Mouse (Mus musculus) 3134 (cell line): Measurements from ENCODE around the gene Mlip.
"Not testable (repeated sequence)": the region's sequence is repeated elsewhere in the genome, so short reads cannot be mapped to it uniquely, and the experiment has no call there.

ENCODE experiments used
- DNase-seq: peaks from one replicate; pipeline ENCODE4 v3.0.0-alpha.2; 2011; ENCODE audit warnings: low spot score; ENCODE audit not compliant: insufficient read length; ENCODE audit errors: extremely low read depth

Mlip gene

DNA sequence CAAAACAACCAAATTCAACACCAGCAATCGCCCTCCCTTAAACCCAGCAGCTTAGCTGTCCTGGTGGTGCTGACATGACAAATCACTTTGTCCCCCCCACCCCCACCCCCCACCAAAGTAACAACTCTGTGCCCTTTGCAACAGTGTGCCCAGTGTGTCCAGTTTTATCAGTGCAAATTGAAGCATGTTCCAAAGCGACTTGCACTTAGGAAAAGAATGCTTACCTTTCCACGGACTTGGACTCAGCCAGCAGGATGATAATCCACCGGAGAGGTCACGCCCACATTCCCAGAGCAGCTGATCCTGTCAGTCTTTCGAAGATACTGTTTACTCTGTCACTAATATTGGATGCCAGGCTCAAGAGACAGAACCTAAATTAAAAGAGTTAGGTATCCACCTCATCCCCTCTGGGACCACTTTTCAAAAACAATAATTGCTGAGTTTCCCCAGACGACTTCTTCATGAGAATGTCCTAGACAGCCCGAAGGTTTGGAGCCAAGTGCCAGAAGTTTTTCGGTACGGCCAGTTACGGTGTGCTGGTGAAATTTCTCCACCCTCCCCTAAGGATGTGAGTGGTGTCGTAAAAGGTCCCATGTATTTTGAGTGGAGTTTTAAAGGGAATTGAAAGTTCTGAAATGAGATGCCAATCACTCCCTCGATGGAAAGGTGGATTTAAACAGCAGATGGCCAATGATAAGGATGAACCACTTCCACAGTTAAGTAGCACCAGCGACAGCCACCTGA, at the start of gene Mlip:
TSS of gene Mlip (minus strand) at position 538 of the 744 bp plus-strand sequence.
- no peak for DNase-seq

DNA sequence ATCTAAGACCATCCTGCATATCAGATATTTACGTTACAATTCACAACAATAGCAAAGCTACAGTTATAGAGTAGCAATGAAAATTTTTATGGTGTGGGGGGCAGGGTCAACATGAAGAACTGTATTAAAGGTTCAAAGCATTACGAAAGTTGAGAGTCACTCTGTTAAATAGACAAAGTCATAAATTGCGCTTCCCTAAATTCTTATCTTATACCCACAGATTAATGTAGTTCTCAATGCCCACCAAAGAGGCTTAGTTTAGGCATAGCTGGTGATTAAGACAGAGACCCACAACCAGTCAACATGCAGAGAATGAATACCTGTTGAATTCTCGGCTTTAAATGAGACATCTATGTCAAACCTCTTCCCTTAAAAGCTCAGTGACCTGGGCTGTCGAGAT, 47.0 kb upstream of the Mlip start:
- no peak for DNase-seq

DNA sequence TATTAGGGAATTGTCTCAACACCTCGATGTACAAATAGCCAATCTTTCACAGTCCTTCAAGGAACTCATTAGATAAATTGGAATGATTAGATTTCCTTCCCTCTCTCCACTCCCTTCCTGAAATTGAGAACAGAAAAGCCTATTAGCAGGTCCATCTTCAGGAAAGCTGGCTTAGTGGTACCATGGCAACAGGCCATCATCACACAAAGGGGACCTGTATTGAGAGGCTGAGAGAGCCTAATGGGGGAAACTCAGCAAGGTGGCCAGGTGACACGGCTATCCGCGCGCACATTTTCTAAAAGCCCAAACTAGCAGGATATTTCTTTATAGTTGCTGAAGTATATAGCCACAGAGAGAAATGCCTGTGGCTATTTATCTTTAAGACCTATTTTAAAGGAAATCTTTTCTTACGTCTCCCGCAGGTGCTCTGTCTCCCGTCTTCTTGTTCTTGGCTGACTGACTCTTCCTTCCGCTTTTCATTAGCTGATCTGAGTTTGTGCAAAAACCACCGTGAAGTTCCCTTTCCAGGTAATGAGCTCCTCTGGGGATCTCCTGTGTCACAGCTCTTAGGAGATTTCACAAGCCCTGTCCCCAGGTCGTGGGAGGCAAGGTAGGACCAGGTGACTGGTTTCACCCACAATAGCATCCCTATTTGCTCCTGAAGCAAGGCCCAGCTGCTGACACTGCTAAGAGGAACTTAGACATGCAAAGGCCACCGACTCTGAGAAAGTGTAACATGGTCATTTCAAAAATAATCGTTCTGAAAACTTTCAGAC, 46.3 kb upstream of the Mlip start:
- DNase-seq = no peak

DNA sequence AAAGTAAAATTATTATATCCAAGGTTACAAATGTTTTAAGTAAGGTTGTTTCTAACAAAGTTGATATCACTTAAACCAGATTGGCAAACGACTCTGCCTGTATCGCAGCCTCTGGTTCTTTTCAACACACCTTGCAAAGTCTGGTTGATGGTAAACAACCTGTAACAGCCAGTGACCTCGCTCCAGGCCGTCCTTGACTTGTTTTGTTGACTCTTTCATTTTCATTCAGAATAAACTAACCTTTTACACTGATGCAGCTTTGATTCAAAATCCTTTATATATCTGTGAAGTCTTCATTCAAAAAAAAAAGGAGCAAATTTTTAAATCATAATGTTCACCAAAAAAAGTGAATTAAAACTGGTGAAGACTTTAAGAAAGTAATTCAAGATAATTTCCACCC, 44.3 kb upstream of the Mlip start:
- DNase-seq = no peak

DNA sequence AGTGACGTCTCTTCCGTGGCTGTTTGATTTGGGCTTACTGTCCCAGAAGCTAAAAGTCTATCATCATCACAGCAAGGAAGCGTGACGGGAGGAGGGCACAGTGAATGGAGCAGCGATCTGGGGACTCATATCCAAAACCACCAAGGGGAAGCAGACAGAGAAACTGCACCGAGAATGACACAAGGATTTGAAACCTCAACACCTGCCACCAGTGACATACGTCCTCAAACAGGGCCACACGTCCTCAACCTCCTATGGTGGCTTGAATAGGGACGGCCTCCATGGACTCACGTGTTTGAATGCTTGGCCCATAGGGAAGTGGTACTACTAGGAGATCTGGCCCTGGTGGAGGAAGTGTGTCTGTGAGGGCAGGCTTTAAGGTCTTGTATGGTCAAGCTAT, 38.5 kb upstream of the Mlip start:
- DNase-seq = no peak

DNA sequence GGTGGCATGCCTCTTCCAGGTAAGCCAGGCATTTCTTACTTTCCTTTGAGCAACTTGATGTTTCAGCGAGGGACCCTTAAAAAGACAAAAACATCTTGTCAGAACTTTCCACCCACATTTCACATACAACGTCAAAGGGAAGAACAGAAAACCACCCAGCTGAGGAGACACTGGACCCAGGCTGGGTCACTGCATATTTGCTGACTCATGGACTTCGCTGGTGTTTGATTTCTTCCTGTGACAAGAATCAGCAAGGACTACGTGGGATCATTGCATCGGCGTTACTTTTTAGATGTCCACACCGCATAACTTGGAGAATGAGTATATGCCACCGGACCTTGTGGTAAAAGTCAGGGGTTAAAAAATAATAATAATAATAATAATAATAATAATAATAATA, 36.2 kb upstream of the Mlip start:
- DNase-seq = no peak

DNA sequence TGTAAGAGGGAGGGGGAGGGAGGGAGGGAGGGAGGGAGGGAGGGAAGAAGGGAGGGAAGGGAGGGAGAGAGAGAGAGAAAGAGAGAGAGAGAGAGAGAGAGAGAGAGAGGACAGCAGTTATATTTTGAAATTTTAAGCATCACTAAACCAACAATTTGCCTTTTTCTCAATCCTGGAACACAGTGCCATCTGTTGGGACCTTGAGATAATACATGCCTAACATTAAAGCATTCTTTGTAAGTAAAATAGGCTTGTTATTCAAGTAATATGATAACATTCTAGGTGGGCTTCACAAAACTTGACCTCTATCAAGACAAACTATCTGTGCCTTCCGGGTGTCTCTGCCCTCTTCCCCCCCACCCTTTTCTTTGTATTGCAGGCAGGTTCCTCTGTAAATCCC, 34.0 kb upstream of the Mlip start:
- no peak for DNase-seq

DNA sequence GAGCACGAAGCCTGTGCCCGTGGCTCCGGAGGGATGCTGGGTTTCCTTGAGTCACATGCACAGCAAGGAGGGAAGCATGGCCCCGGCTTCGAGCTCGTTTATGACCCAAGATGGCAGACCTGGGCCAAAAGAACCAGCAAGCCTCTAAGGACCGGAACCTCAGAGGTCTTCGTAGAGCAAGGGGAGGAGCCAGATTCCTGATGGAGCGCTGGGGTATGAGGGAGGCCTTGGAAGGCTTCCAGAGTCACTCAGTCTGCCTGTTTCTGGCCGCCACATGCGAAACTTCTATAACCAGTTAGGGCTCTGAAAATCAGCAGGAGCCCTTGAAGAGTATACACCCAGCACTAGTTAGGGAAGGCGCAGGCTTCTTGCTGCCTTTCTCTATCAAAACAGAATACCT, 32.8 kb upstream of the Mlip start:
- DNase-seq = no peak

DNA sequence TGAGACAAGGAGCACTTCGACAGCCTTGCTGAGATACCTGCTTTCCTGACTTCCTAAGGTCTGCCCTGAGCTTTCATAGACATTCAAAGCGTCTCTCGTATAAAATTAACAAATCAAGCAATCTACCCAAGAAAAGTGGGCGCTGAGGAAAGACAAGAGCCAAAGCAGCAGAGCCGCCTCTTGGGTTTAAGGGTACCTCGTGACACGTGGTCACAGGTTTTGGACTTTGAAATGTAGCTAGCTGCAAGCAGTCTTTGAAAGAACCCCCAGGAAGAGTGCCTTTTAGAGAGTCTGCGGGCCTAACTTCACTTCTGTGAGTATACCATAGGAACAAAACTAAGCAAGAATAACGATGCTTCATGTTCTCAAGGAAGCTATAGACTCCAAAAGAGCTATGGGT, 31.9 kb upstream of the Mlip start:
- DNase-seq = no peak

DNA sequence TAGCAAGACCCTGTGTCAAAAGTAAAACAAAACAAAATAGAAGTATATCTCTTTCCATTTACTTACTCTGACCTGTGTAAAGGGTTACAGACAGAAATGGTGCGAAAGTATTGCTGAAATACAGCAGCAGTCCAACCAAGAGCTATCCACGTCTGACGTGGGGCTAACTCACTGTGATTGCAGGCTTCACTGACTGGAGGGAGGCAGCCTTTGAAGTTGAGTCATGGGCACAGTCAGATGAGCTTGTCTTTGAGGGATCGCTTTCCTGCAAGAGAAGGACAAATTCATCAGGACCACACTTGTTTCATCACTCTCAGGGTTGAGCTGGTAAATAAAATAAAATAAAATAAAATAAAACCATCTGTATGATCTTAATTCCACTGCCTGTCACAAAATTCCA, 31.2 kb upstream of the Mlip start:
- DNase-seq = no peak

DNA sequence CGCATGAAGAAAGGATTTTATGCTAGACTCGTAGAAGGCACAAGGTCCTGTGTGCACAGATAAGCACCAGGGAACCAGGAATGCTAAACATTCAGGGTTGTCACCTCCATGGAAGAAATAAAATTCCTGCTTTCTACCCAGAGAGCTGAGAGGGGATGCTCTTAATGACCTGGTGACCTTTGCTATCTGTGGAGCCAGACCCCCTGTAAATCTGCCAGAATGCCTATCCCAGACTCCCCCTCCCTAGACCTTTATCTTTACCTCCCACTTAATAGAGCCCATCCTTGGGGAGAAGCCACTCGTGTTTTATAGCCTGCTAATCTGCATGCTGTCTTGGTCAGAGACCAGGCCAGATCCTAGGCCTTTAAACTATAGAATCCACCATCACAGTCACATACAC, 29.7 kb upstream of the Mlip start:
- DNase-seq = no peak

DNA sequence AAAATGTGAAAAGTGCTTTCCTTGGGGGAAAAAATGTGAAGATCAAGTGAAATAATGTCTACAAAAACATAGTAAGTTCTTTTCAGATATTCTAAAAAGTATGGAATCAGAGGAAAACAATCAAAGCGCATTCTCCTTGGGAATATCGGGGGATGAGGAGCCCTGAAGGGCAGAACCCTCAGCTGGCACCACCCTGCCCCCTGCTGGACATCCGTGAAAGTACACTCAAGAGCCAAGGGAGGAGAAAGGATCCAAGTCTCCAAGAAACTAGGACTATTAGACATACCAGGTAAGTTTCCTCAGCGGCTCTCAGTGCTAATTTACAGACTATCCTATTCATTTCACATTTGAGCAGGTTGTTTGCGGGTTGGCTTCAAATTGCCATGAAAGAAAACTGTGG, 28.8 kb upstream of the Mlip start:
- no peak for DNase-seq

DNA sequence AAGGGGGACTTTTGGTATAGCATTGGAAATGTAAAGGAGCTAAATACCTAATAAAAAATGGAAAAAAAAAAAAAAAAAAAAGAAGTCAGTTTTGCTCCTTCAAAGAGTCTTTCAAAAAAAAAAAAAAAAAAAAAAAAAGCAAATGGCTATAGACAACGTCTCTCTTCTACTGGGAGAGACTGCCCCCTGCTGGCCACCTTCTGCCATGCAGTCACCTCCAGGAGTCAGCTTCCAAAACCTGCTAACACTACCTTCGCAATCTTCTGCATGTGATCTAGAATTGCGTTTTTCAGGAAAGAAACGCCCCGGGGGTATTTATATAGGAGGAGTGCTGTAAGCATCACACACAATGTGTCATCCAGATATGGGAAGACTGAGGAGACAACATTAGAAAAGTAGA, 26.9 kb upstream of the Mlip start:
- DNase-seq = no peak

DNA sequence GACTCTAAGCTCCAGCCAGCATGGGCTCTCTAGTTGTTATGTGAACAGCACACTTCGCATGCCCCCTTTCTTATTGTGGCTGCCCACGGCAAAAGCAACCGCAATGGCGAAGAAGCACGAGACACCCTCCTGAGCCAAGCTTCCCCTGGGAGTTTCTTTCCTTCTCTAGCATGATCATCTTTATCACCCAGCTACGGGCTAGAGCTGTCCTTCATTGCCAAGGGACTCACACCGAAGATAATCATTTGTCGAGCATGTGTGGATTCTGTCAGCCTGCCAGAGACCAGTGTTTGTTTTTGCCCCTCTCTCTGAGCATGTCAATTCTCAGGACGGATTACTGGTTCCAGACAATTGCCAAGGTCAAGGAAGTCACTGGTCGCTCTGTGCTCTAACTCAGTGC, 24.9 kb upstream of the Mlip start:
- no peak for DNase-seq

DNA sequence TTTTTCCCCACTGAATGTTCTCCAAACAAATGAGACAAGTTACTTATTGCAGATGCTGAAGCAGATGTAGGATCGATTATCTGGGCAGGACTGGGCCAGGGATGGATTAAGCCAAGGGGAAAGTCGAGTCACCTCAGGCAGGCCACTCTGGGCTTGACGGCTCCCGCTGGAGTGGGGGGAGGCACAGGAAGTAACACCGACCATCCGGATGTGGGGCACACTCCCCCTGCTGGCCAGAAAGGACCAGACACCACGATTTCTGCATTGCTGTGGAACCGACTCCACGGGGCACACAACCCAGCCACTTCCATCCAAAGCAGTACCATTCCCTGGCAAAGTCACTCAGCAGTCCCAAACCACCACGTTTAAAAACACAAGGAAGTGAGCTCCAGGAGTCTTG, 24.3 kb upstream of the Mlip start:
- peak; percentile 22 for DNase-seq

DNA sequence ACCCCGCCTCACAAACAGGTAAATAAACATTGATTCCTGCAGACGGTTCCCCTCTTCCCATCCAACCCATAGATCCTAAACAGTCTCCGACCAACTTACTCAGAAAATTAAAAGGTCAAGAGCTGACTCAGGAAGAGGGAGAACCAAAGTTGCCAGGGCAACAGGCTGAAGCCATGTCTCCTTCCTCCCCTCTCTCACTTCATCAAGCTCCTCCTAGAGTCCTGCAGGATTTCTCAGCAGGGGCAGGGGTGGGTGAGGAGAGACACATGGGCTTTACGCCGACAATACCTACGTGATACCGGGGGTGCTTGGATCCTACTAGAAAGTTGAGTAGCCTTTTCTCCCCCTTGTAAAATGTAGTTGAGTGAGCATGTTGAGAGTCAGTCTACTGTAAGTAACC, 23.8 kb upstream of the Mlip start:
- no peak for DNase-seq

DNA sequence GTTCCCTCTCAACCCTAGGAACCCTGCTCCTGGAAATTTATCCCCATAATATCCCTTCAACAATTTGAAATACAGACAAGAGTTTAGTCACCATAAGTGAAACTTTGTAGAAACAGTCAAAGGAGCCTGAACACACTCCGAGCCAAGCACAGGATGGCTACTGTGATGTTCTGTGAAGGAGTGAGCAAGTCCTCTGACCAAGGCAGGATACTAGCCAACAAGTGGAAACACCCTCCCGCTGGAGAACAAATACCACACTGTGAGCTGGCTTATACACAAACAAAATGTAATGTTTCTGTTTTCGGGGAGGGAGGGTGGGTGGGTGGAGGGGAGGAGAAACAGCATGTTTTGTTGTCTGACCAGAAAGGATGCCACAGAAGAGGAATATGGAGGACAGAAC, 17.9 kb upstream of the Mlip start:
- DNase-seq = no peak

DNA sequence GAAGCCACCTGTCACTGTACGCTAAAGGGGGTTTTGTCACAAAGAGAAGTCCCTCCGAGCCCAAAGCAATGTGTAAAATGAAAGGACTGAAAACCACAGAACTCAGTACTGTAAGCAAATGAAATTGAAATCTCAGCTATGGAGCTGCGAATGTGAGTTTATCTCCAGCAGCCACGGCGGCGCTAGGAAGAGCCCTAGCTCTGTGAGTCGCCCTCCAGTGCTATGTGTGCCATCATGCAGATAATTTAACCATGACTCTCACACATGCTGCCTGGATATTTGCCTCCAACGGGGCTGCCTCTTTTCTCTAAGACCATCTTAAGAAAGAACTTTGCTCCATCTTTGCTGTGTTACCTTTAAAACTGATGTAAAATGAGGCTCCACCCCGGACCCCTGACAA, 16.5 kb upstream of the Mlip start:
- no peak for DNase-seq

DNA sequence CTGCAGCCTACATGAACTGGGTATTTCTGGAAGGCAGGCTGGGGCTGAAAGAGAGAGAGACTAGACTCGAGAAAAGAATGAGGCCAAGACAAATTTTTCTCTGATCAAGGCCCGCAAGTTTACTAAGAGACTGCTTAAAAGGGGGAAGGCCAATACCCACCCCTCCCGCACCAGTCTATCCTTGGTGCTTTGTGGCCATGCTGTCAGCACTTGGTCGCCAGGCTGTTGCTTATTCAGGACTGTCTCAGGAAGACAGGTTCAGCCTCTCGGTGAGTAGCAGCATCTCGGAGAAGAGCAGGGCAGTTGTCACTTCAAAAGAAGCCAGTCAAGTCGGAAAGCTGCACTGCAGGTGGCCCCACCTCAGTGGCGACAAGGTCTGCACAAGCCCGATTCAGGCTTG, 11.9 kb upstream of the Mlip start:
- DNase-seq = not testable (repeated sequence)

DNA sequence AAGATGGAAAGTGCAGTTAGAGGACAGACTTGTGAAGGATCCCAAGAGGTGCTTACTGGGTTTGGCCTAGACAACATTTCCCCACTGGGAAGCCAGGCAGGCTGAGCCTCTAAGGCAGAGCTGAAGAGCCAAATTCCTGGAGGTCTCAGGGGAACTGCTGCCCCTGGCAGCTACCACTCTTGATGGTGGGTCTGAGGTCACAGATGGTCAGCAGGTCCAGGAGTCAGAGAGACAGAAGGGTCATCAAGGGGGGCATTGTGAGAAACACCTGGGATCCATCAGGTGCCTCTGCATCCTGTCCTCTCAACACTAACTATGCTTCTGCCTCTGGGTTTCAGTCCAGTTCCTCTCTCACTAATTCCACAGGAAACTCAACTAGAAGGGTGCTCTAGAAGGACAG, 10.1 kb upstream of the Mlip start:
- DNase-seq = no peak

DNA sequence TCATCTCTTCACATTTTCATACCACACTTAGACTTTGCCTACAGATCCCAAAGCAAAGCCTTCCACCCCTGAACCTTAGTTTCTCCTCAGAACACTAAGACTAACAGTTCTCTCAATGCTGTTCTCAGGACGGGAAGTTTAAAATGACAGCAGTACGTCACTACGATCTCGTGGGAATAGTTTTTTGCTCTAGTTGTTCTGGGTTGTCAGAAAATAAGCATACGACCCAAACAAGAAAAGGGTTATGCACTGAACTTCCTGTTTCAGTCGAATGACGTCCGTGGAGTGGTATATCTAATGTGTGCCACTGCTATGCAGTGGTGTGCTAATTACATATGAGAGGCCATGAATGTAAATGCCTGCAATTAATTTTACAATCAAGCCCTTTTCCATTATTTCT, 7.9 kb upstream of the Mlip start:
- DNase-seq = no peak

DNA sequence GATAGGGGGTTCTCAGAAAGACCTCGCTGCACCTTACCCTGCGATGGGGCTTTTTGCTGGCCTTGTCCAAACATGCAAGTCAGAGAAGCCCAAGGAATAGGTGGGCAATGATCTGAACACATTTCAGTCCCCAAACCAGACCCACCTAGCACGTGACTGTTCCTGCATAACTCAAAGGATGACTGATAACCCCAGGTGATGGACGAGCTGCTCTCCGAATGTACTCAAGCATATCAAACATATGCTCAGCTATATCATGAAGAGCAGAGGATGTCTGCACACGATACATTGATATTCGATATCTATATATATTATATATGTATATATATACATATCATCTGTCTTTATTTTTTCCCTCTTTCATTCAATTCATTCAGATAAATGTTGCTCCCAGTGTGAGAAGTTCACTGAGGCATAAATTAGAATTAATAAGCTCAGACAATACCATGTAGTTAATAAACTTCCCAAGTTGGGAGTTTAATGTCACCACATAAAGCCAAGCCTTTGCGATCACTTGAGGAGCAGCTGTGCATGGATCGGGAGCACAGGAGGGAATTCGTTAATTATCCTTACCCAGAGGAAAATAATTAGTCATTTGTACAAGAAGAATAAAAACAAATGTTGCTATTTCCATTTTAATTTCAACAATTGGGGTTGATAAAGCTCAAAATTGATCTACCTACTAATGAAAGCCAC, 6.7 kb upstream of the Mlip start:
- DNase-seq = no peak
